Mouse (Mus musculus) liver, embryonic 14.5 days (tissue): ENCODE data around the gene Chl1. TPM values are rescaled to one million over a fixed set of nuclear protein-coding genes. Genes with fewer than 3 reads are reported as not detected.

Source experiments
- ATAC-seq: fragments of 200-750 bp; cut with Nextera tagmentation; 2 replicates; pipeline ENCODE4 v1.8.0; 2017; ENCODE audit warnings: moderate number of reproducible peaks, mild to moderate bottlenecking, moderate library complexity; ENCODE audit not compliant: insufficient read depth
- DNase-seq, 3 experiments: peaks; one replicate each; pipeline ENCODE4 v3.0.0-alpha.2; 2012 to 2013; ENCODE audit warnings: low read depth in 3 of 3, low spot score in 3 of 3
- H3K27ac ChIP-seq: fragments of 300-500 bp; sonication (generic); 2 replicates; pipeline ENCODE4 v1.5.1; 2014; ENCODE audit warnings: moderate library complexity, mild to moderate bottlenecking, control low read depth, inconsistent platforms
- H3K27me3 ChIP-seq: fragments of 300-500 bp; sonication (generic); 2 replicates; pipeline ENCODE4 v1.6.1; 2014; ENCODE audit warnings: mild to moderate bottlenecking, low read length, moderate library complexity; ENCODE audit not compliant: control insufficient read depth, insufficient read depth
- H3K36me3 ChIP-seq: fragments of 300-500 bp; sonication (generic); replicated peaks from 2 replicates; pipeline ENCODE4 v1.6.1; 2014; ENCODE audit warnings: low read depth; ENCODE audit not compliant: control insufficient read depth, insufficient read depth
- H3K4me1 ChIP-seq, 2 experiments: fragments of 200-500 bp in 1 of 2; fragments of 300-500 bp in 1 of 2; sonication (generic) in 1 of 2; replicated peaks; 2 replicates each; pipeline ENCODE4 v1.6.1; 2012 to 2014; ENCODE audit warnings: antibody characterized with exemption in 1 of 2, inconsistent platforms in 1 of 2, low read length in 1 of 2; ENCODE audit not compliant: control insufficient read depth in 2 of 2, insufficient read depth in 2 of 2
- H3K4me2 ChIP-seq: fragments of 300-500 bp; sonication (generic); 2 replicates; pipeline ENCODE4 v1.6.1; 2014; ENCODE audit warnings: low read depth, mild to moderate bottlenecking, control low read depth, moderate library complexity
- H3K4me3 ChIP-seq, 2 experiments: fragments of 200-500 bp in 1 of 2; fragments of 300-500 bp in 1 of 2; sonication (generic) in 1 of 2; 2 replicates each; pipeline ENCODE4 v1.5.1; 2012 to 2014; ENCODE audit warnings: low read depth in 2 of 2, low read length in 2 of 2, mild to moderate bottlenecking in 2 of 2, control low read depth in 1 of 2, inconsistent platforms in 1 of 2, moderate library complexity in 1 of 2; ENCODE audit not compliant: insufficient read depth in 1 of 2
- H3K9ac ChIP-seq: fragments of 300-500 bp; sonication (generic); replicated peaks from 2 replicates; pipeline ENCODE4 v1.6.1; 2014; ENCODE audit warnings: mild to moderate bottlenecking, control low read depth, moderate library complexity
- H3K9me3 ChIP-seq: fragments of 300-500 bp; sonication (generic); 2 replicates; pipeline ENCODE4 v1.6.1; 2016; ENCODE audit warnings: low read length, mixed read lengths; ENCODE audit not compliant: control insufficient read depth
- CTCF ChIP-seq: IDR thresholded peaks from 2 replicates; pipeline ENCODE4 v1.5.1; 2016; ENCODE audit warnings: antibody characterized with exemption, low read depth, control low read depth
- EP300 ChIP-seq: IDR thresholded peaks from 2 replicates; pipeline ENCODE4 v1.6.1; 2016; ENCODE audit warnings: antibody characterized with exemption, low read depth
- WGBS: fragments of 180-500 bp; shearing (Covaris S2); extraction: QIAGEN DNeasy Blood & Tissue Kit; methylation state at CpG from one replicate; pipeline ENCODE4 v1.1.7; 2014; ENCODE audit not compliant: insufficient replicate concordance; 5-methylcytosine and 5-hydroxymethylcytosine counted together
- polyA plus RNA-seq, 2 experiments: library from polyadenylated mRNA; depleted of rRNA in 1 of 2; stranded (reverse) in 1 of 2; unstranded in 1 of 2; fragments of >200 nt; fragmentation: Nextera tagmentation in 1 of 2; extraction: Ambion mirVana in 1 of 2; gene quantifications; 2 replicates each; pipeline versions ENCODE4 v1.2.1 to v1.2.3; 2012 to 2014

Chl1 gene
- polyA plus RNA-seq, 2 experiments = 0.01 TPM; not detected in 1

- ATAC-seq (no peak), DNase-seq (no peak)
- TF ChIP-seq CTCF (no peak), EP300 (no peak)
- Histone ChIP-seq H3K4me2 (no peak overlapping the region), H3K4me1 (no peaks in the 10 kb centered on the region), H3K9me3 (no peaks in the 10 kb centered on the region), H3K4me3 (no peak overlapping the region), H3K36me3 (no peaks in the 10 kb centered on the region), H3K27ac (no peak overlapping the region), H3K9ac (no peak overlapping the region), H3K27me3 (no peaks in the 10 kb centered on the region)
- 59% methylated on average over 2 of the region's 2 CpGs for WGBS
These were observed 32.2 kb downstream of the Chl1 start for GRCm38 (mm10) chr6:103542576-103542975.

GRCm38 (mm10) chr6:103543753-103544152 is 33.4 kb downstream of the Chl1 start:
- Histone ChIP-seq H3K27ac (no peak overlapping the region), H3K9me3 (no peaks in the 10 kb centered on the region), H3K9ac (no peak overlapping the region), H3K27me3 (no peaks in the 10 kb centered on the region), H3K36me3 (no peaks in the 10 kb centered on the region), H3K4me1 (no peaks in the 10 kb centered on the region), H3K4me2 (no peak overlapping the region), H3K4me3 (no peak overlapping the region)
- DNase-seq (no peak), ATAC-seq (no peak)
- no peak for TF ChIP-seq CTCF
- TF ChIP-seq EP300 = no peak
- 35% methylated on average over 1 of the region's 1 CpGs for WGBS

GRCm38 (mm10) chr6:103546314-103546713 is 35.9 kb downstream of the Chl1 start:
- no peaks in the 10 kb centered on the region for H3K27me3 ChIP-seq
- 43% methylated on average over 3 of the region's 3 CpGs for WGBS
- H3K4me3 ChIP-seq = no peak overlapping the region
- H3K4me1 ChIP-seq = no peaks in the 10 kb centered on the region
- TF ChIP-seq EP300 (no peak), CTCF (no peak)
- no peaks in the 10 kb centered on the region for H3K36me3 ChIP-seq
- DNase-seq = no peak
- H3K27ac ChIP-seq = no peak overlapping the region
- no peak for ATAC-seq
- H3K9me3 ChIP-seq = no peaks in the 10 kb centered on the region
- no peak overlapping the region for H3K9ac ChIP-seq
- no peak overlapping the region for H3K4me2 ChIP-seq

- Histone ChIP-seq H3K9ac (no peak overlapping the region), H3K9me3 (no peaks in the 10 kb centered on the region), H3K27me3 (no peaks in the 10 kb centered on the region), H3K27ac (no peak overlapping the region), H3K36me3 (no peaks in the 10 kb centered on the region), H3K4me1 (no peaks in the 10 kb centered on the region), H3K4me3 (no peak overlapping the region), H3K4me2 (no peak overlapping the region)
- ATAC-seq (no peak), DNase-seq (no peak)
- TF ChIP-seq CTCF = no peak
- no peak for TF ChIP-seq EP300
- 37% methylated on average over 4 of the region's 4 CpGs for WGBS
These were observed 39.5 kb downstream of the Chl1 start for GRCm38 (mm10) chr6:103549929-103550328.

- Histone ChIP-seq H3K4me1 (no peaks in the 10 kb centered on the region), H3K9me3 (no peaks in the 10 kb centered on the region), H3K4me2 (no peak overlapping the region), H3K9ac (no peak overlapping the region), H3K27ac (no peak overlapping the region), H3K4me3 (no peak overlapping the region), H3K36me3 (no peaks in the 10 kb centered on the region), H3K27me3 (no peaks in the 10 kb centered on the region)
- TF ChIP-seq EP300 (no peak), CTCF (no peak)
- ATAC-seq (no peak), DNase-seq (no peak)
- WGBS = 51% methylated on average over 5 of the region's 5 CpGs
These were observed 47.9 kb downstream of the Chl1 start for GRCm38 (mm10) chr6:103558037-103558893.
